13 mouse cellular contexts compared by ENCODE assay signal in the genomic region with DNA sequence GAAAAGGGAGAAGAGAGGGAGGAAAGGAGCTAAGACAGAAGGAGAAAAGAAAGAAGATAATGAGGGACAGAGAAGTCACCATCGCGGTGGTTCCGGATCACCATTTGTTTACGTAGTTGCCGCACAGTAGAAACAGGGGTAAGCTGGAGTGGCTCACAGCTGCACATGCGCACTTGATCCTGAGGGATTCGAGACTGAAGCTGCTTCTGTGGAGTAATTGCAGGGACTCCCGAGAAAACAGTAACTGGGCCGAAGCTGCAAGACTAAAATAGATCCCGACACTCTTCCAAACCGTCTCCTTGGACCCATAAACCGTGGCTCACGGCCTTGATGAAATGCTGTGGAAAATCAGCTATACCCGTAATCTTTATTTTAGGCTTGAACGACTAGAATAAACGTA. TPM values are rescaled to one million over a fixed set of nuclear protein-coding genes. Genes with fewer than 3 reads are reported as not detected.
"Had no signal": no experiment of that assay in that cellular context is flagged by ENCODE, and none has a peak within 500 bp of the region (broad histone marks: within the 10 kb centered on the region; RNA-seq: fewer than 3 reads in every experiment).

No protein-coding gene starts in this region.

- H3K4me3 ChIP-seq: kidney, embryonic 15.5 days; left cerebral cortex, adult 2 months; limb, embryonic 15.5 days; liver, embryonic 12.5 days; lung, embryonic 15.5 days; megakaryocyte, embryonic 14.5 days; midbrain, embryonic 12.5 days had no signal

- H3K9me3 ChIP-seq: kidney, embryonic 15.5 days; limb, embryonic 15.5 days; liver, embryonic 12.5 days; lung, embryonic 15.5 days; megakaryocyte, embryonic 14.5 days; midbrain, embryonic 12.5 days had no signal

- H3K27ac ChIP-seq: kidney, embryonic 15.5 days; left cerebral cortex, adult 2 months; limb, embryonic 15.5 days; liver, embryonic 12.5 days; lung, embryonic 15.5 days; macrophage; midbrain, embryonic 12.5 days had no signal

- H3K27me3 ChIP-seq: kidney, embryonic 15.5 days; limb, embryonic 15.5 days; liver, embryonic 12.5 days; lung, embryonic 15.5 days; megakaryocyte, embryonic 14.5 days; midbrain, embryonic 12.5 days had no signal

- H3K4me2 ChIP-seq: kidney, embryonic 15.5 days; limb, embryonic 15.5 days; liver, embryonic 12.5 days; lung, embryonic 15.5 days; midbrain, embryonic 12.5 days had no signal

- H3K9ac ChIP-seq: kidney, embryonic 15.5 days; limb, embryonic 15.5 days; liver, embryonic 12.5 days; lung, embryonic 15.5 days; midbrain, embryonic 12.5 days had no signal

- DNase-seq: kidney, postnatal 14 days; lung, postnatal 14 days; right cerebral cortex, postnatal 14 days had no signal

- H3K36me3 ChIP-seq: kidney, embryonic 15.5 days; limb, embryonic 15.5 days; liver, embryonic 12.5 days; lung, embryonic 15.5 days; midbrain, embryonic 12.5 days had no signal

- ATAC-seq: liver, embryonic 12.5 days; midbrain, embryonic 16.5 days had no signal

- H3K4me1 ChIP-seq: kidney, embryonic 15.5 days; lung, embryonic 15.5 days; midbrain, embryonic 12.5 days had no signal

RNA-seq across cellular contexts. Expression of gene Itih2, which starts 38.8 kb away (rescaled TPM):
- polyA plus RNA-seq: macrophage; small intestine, adult 2 months had no signal
